Mouse (Mus musculus): ENCODE data around the gene 9130230L23Rik. TPM values are rescaled to one million over a fixed set of nuclear protein-coding genes. Genes with fewer than 3 reads are reported as not detected.

9130230L23Rik gene
- total and polyA plus RNA-seq, 2 experiments from 2014 or later, result not detected

- H3K27ac ChIP-seq (ENCODE audit: low read depth, low read length), result no peak overlapping the region
Observed at GRCm38 (mm10) chr5:65986426-65986825, 17.7 kb downstream of the 9130230L23Rik start.

GRCm38 (mm10) chr5:65975731-65976130 lies 28.4 kb downstream of the 9130230L23Rik start:
- TF ChIP-seq CTCF (IDR thresholded peaks at IDR 0.05), result no peak

More at GRCm38 (mm10) chr5:65986426-65986825, 17.7 kb downstream of the 9130230L23Rik start:
- Histone ChIP-seq H3K4me2 (ENCODE audit: low read depth, low read length, poor library complexity, severe bottlenecking) (no peak overlapping the region), H3K4me1 (ENCODE audit: insufficient read depth, low read length) (no peaks in the 10 kb centered on the region), H3K9me3 (ENCODE audit: low read length) (no peaks in the 10 kb centered on the region), H3K9ac (replicated peaks; ENCODE audit: low read length, poor library complexity, severe bottlenecking) (no peak overlapping the region), H3K27me3 (ENCODE audit: insufficient read depth, low read length) (no peaks in the 10 kb centered on the region), H3K4me3 (ENCODE audit: low read depth, low read length) (no peak overlapping the region), H3K36me3 (ENCODE audit: insufficient read depth, low read length) (no peaks in the 10 kb centered on the region)
- no peak for DNase-seq (ENCODE audit: low spot score)
- 89% methylated on average over 5 of the region's 5 CpGs for WGBS
- TF ChIP-seq CTCF (IDR thresholded peaks at IDR 0.05), result no peak
- no peak for ATAC-seq (ENCODE audit: low FRiP score)

GRCm38 (mm10) chr5:65973189-65973588 lies 30.9 kb downstream of the 9130230L23Rik start:
- no peaks in the 10 kb centered on the region for H3K9me3 ChIP-seq (ENCODE audit: low read length)
- DNase-seq (ENCODE audit: low spot score) (no peak), ATAC-seq (ENCODE audit: low FRiP score) (no peak)

More at GRCm38 (mm10) chr5:65975731-65976130, 28.4 kb downstream of the 9130230L23Rik start:
- Histone ChIP-seq H3K9me3 (ENCODE audit: low read length) (no peaks in the 10 kb centered on the region), H3K9ac (replicated peaks; ENCODE audit: low read length, poor library complexity, severe bottlenecking) (no peak overlapping the region), H3K36me3 (ENCODE audit: insufficient read depth, low read length) (no peaks in the 10 kb centered on the region), H3K27ac (ENCODE audit: low read depth, low read length) (no peak overlapping the region), H3K27me3 (ENCODE audit: insufficient read depth, low read length) (no peaks in the 10 kb centered on the region), H3K4me2 (ENCODE audit: low read depth, low read length, poor library complexity, severe bottlenecking) (no peak overlapping the region), H3K4me3 (ENCODE audit: low read depth, low read length) (no peak overlapping the region), H3K4me1 (ENCODE audit: insufficient read depth, low read length) (no peaks in the 10 kb centered on the region)
- WGBS, result 91% methylated on average over 13 of the region's 13 CpGs
- DNase-seq (ENCODE audit: low spot score), result no peak
- no peak for ATAC-seq (ENCODE audit: low FRiP score)

GRCm38 (mm10) chr5:65968004-65968403 lies 36.1 kb downstream of the 9130230L23Rik start:
- H3K4me3 ChIP-seq (ENCODE audit: low read depth, low read length), result no peak overlapping the region
- no peak overlapping the region for H3K9ac ChIP-seq (replicated peaks; ENCODE audit: low read length, poor library complexity, severe bottlenecking)
- no peaks in the 10 kb centered on the region for H3K9me3 ChIP-seq (ENCODE audit: low read length)
- H3K4me1 ChIP-seq (ENCODE audit: insufficient read depth, low read length), result no peaks in the 10 kb centered on the region
- H3K36me3 ChIP-seq (ENCODE audit: insufficient read depth, low read length), result no peaks in the 10 kb centered on the region
- ATAC-seq (ENCODE audit: low FRiP score) (no peak), DNase-seq (ENCODE audit: low spot score) (no peak)
- H3K4me2 ChIP-seq (ENCODE audit: low read depth, low read length, poor library complexity, severe bottlenecking), result no peak overlapping the region
- WGBS, result 97% methylated on average over 3 of the region's 3 CpGs
- no peaks in the 10 kb centered on the region for H3K27me3 ChIP-seq (ENCODE audit: insufficient read depth, low read length)
- TF ChIP-seq CTCF (IDR thresholded peaks at IDR 0.05), result no peak
- H3K27ac ChIP-seq (ENCODE audit: low read depth, low read length), result no peak overlapping the region

More at GRCm38 (mm10) chr5:65973189-65973588, 30.9 kb downstream of the 9130230L23Rik start:
- Histone ChIP-seq H3K4me3 (ENCODE audit: low read depth, low read length) (no peak overlapping the region), H3K4me2 (ENCODE audit: low read depth, low read length, poor library complexity, severe bottlenecking) (no peak overlapping the region), H3K27me3 (ENCODE audit: insufficient read depth, low read length) (no peaks in the 10 kb centered on the region), H3K4me1 (ENCODE audit: insufficient read depth, low read length) (no peaks in the 10 kb centered on the region), H3K27ac (ENCODE audit: low read depth, low read length) (no peak overlapping the region), H3K36me3 (ENCODE audit: insufficient read depth, low read length) (no peaks in the 10 kb centered on the region), H3K9ac (replicated peaks; ENCODE audit: low read length, poor library complexity, severe bottlenecking) (no peak overlapping the region)
- WGBS, result 79% methylated on average over 2 of the region's 2 CpGs
- TF ChIP-seq CTCF (IDR thresholded peaks at IDR 0.05), result no peak

GRCm38 (mm10) chr5:65967091-65967490 lies 37.0 kb downstream of the 9130230L23Rik start:
- no peaks in the 10 kb centered on the region for H3K36me3 ChIP-seq (ENCODE audit: insufficient read depth, low read length)
- H3K27ac ChIP-seq (ENCODE audit: low read depth, low read length), result no peak overlapping the region
- no peak overlapping the region for H3K4me3 ChIP-seq (ENCODE audit: low read depth, low read length)
- H3K9ac ChIP-seq (replicated peaks; ENCODE audit: low read length, poor library complexity, severe bottlenecking), result no peak overlapping the region
- no peak overlapping the region for H3K4me2 ChIP-seq (ENCODE audit: low read depth, low read length, poor library complexity, severe bottlenecking)
- DNase-seq (ENCODE audit: low spot score), result no peak
- TF ChIP-seq CTCF (IDR thresholded peaks at IDR 0.05), result no peak
- H3K27me3 ChIP-seq (ENCODE audit: insufficient read depth, low read length), result no peaks in the 10 kb centered on the region
- WGBS, result 62% methylated on average over 12 of the region's 12 CpGs
- H3K9me3 ChIP-seq (ENCODE audit: low read length), result no peaks in the 10 kb centered on the region
- no peak for ATAC-seq (ENCODE audit: low FRiP score)
- no peaks in the 10 kb centered on the region for H3K4me1 ChIP-seq (ENCODE audit: insufficient read depth, low read length)

GRCm38 (mm10) chr5:65965771-65966279 lies 38.3 kb downstream of the 9130230L23Rik start:
- TF ChIP-seq CTCF (IDR thresholded peaks at IDR 0.05), result no peak
- Histone ChIP-seq H3K4me2 (ENCODE audit: low read depth, low read length, poor library complexity, severe bottlenecking) (no peak overlapping the region), H3K27ac (ENCODE audit: low read depth, low read length) (no peak overlapping the region), H3K9ac (replicated peaks; ENCODE audit: low read length, poor library complexity, severe bottlenecking) (no peak overlapping the region), H3K4me3 (ENCODE audit: low read depth, low read length) (no peak overlapping the region), H3K36me3 (ENCODE audit: insufficient read depth, low read length) (no peaks in the 10 kb centered on the region), H3K27me3 (ENCODE audit: insufficient read depth, low read length) (no peaks in the 10 kb centered on the region), H3K9me3 (ENCODE audit: low read length) (no peaks in the 10 kb centered on the region), H3K4me1 (ENCODE audit: insufficient read depth, low read length) (no peaks in the 10 kb centered on the region)
- WGBS, result 67% methylated on average over 7 of the region's 7 CpGs
- no peak for DNase-seq (ENCODE audit: low spot score)
- ATAC-seq (ENCODE audit: low FRiP score), result no peak
